Mouse (Mus musculus): ENCODE results near the gene AI661453. TPM values are rescaled to one million over a fixed set of nuclear protein-coding genes. Genes with fewer than 3 reads are reported as not detected.

Gene AI661453
- polyA plus RNA-seq, 1 experiment from 2014 or later = 0.27 TPM

DNA sequence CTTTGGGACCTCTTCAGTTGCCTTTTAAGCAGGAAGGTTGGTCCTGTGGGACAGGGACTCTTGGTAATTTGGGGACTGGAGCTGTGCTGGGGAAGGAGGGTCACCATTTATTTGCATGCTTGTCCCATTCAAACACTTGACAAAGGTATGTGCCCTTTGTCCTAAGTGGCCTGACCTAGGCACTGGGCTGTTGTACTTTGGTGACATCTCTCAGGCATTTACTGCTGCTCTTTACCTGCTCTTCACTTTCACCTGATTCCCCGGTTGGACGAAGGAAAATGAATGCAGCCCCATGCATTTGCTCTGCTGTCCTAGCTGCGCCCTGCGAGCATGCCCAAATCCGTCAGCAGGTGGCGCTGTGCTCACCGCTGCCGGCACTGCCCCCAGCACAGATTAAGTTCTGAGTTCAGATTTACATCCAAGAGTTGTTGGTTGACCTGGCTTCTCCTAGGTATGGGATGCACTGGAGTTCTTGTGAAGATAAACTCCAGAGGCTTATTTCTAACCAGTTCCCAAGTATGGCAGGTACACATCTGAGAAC, 37.1 kb downstream of the AI661453 start:
- Histone ChIP-seq H3K9me3 (ENCODE audit: control insufficient read depth, low read length) (no peaks in the 10 kb centered on the region), H3K27me3 (ENCODE audit: control insufficient read depth, insufficient read depth, low read length) (peaks cover 7% of the 10 kb centered on the region), H3K36me3 (ENCODE audit: control insufficient read depth, insufficient read depth, low read length) (no peaks in the 10 kb centered on the region), H3K4me3 (ENCODE audit: low read depth, low read length) (no peak overlapping the region), H3K9ac (ENCODE audit: low read length) (no peak overlapping the region), H3K4me2 (ENCODE audit: low read depth, low read length, severe bottlenecking) (no peak overlapping the region), H3K4me1 (replicated peaks; ENCODE audit: control insufficient read depth, insufficient read depth, low read length) (no peaks in the 10 kb centered on the region), H3K27ac (ENCODE audit: low read depth, low read length) (no peak overlapping the region)
- 14% methylated on average over 8 of the region's 8 CpGs for WGBS
- ATAC-seq (replicated peaks; ENCODE audit: low FRiP score) (no peak), DNase-seq (ENCODE audit: low spot score) (peak; percentile 71)

DNA sequence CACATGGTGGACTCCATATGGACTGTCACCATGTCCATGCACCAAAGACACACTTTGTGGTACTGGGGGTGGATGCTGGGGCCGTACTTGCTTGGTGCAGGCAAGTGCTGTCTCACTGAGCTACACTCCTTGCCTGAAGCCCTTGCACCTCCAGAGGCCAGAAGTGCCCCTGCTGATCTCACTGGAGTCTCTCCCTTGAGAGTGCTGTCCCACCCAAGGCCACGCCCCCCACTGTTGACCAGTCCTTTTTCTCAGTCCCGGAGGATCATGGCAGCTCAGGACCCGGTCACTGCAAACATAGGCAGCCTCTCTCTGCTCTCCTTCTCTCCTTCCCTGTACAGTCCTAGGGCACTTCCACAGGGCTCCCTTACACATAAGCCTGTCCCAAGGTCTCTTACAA, 37.8 kb downstream of the AI661453 start:
- 86% methylated on average over 4 of the region's 4 CpGs for WGBS
- DNase-seq (ENCODE audit: low spot score) (no peak), ATAC-seq (replicated peaks; ENCODE audit: low FRiP score) (no peak)
- Histone ChIP-seq H3K27ac (ENCODE audit: low read depth, low read length) (no peak overlapping the region), H3K4me2 (ENCODE audit: low read depth, low read length, severe bottlenecking) (no peak overlapping the region), H3K9me3 (ENCODE audit: control insufficient read depth, low read length) (no peaks in the 10 kb centered on the region), H3K4me3 (ENCODE audit: low read depth, low read length) (no peak overlapping the region), H3K36me3 (ENCODE audit: control insufficient read depth, insufficient read depth, low read length) (no peaks in the 10 kb centered on the region), H3K9ac (ENCODE audit: low read length) (no peak overlapping the region), H3K27me3 (ENCODE audit: control insufficient read depth, insufficient read depth, low read length) (no peaks in the 10 kb centered on the region; the same call in none of the 2 replicates), H3K4me1 (replicated peaks; ENCODE audit: control insufficient read depth, insufficient read depth, low read length) (no peaks in the 10 kb centered on the region)

DNA sequence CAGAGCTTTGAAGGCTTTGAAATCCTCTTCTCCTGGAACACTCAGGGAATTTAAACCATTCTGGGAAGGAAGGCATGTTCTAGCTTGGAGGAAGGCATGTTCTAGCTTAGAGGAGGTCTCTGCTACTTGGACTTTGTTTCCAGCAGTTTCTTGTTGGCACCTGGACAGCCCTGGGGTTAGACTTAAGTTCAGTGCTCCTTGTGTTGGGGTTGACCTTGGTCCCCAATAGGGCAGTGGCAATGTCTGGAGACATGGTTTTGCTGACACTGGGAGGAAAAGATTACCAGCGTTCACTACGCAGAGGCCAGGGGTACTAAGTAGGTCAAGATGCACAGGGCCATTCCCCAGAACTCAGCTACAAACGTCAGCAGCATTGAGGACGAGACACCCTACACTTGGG, 38.8 kb downstream of the AI661453 start:
- no peak overlapping the region for H3K4me3 ChIP-seq (ENCODE audit: low read depth, low read length)
- DNase-seq (ENCODE audit: low spot score) (no peak), ATAC-seq (replicated peaks; ENCODE audit: low FRiP score) (no peak)
- no peaks in the 10 kb centered on the region for H3K36me3 ChIP-seq (ENCODE audit: control insufficient read depth, insufficient read depth, low read length)
- no peaks in the 10 kb centered on the region for H3K9me3 ChIP-seq (ENCODE audit: control insufficient read depth, low read length)
- WGBS = 89% methylated on average over 4 of the region's 4 CpGs
- H3K9ac ChIP-seq (ENCODE audit: low read length) = no peak overlapping the region
- no peaks in the 10 kb centered on the region for H3K27me3 ChIP-seq (ENCODE audit: control insufficient read depth, insufficient read depth, low read length)
- H3K4me2 ChIP-seq (ENCODE audit: low read depth, low read length, severe bottlenecking) = no peak overlapping the region
- no peaks in the 10 kb centered on the region for H3K4me1 ChIP-seq (replicated peaks; ENCODE audit: control insufficient read depth, insufficient read depth, low read length)
- no peak overlapping the region for H3K27ac ChIP-seq (ENCODE audit: low read depth, low read length)

DNA sequence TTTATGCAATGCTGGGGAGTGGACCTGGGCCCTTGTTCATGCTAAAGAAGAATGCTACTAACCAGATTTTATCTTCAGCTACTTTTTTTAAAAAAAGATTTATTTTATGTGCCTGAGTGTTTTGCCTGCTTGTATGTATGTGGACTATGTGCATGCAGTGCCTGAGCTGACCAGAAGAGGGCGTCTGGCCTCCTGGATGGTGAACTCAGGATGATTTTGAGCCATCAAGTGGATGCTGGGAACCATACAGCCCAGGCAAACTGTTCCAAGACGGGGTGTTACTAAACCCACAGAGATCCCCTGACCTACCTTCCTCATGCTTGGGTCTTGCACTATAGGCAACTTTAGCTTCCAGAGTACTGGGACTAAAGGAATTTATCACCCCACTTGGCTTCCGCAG, 39.3 kb downstream of the AI661453 start:
- 63% methylated on average over 3 of the region's 3 CpGs for WGBS
- no peak for ATAC-seq (replicated peaks; ENCODE audit: low FRiP score)

DNA sequence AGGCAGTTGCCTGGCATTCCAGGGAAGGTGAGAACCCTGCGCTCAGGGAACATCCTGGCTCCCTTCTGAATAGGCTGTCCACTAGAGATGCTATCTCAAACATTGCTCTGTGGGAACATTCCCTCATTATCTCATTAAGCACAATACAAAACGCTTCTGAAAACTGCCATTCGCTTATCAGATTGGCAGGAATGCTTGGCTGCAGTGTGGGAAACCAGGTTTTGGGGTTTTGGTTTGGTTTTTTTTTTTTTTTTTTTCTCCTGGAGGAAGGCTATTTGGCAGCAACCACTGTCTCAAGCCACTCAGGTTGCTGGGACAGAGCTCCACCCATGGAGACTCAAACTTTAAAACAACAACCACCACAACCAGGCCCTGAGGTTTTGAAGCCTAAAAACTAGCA, 43.5 kb downstream of the AI661453 start:
- Histone ChIP-seq H3K4me3 (ENCODE audit: low read depth, low read length) (no peak overlapping the region), H3K27me3 (ENCODE audit: control insufficient read depth, insufficient read depth, low read length) (no peaks in the 10 kb centered on the region), H3K27ac (ENCODE audit: low read depth, low read length) (no peak overlapping the region), H3K4me1 (replicated peaks; ENCODE audit: control insufficient read depth, insufficient read depth, low read length) (no peaks in the 10 kb centered on the region; the same call in 1 of the 2 replicates), H3K9me3 (ENCODE audit: control insufficient read depth, low read length) (no peaks in the 10 kb centered on the region), H3K9ac (ENCODE audit: low read length) (no peak overlapping the region), H3K4me2 (ENCODE audit: low read depth, low read length, severe bottlenecking) (no peak overlapping the region), H3K36me3 (ENCODE audit: control insufficient read depth, insufficient read depth, low read length) (no peaks in the 10 kb centered on the region)
- ATAC-seq (replicated peaks; ENCODE audit: low FRiP score) (no peak), DNase-seq (ENCODE audit: low spot score) (no peak)
- 69% methylated on average over 3 of the region's 3 CpGs for WGBS

More for the DNA sequence above, 39.3 kb downstream of the AI661453 start:
- no peaks in the 10 kb centered on the region for H3K36me3 ChIP-seq (ENCODE audit: control insufficient read depth, insufficient read depth, low read length)
- H3K9me3 ChIP-seq (ENCODE audit: control insufficient read depth, low read length) = no peaks in the 10 kb centered on the region
- H3K9ac ChIP-seq (ENCODE audit: low read length) = no peak overlapping the region
- DNase-seq (ENCODE audit: low spot score) = no peak
- H3K4me1 ChIP-seq (replicated peaks; ENCODE audit: control insufficient read depth, insufficient read depth, low read length) = no peaks in the 10 kb centered on the region
- H3K27ac ChIP-seq (ENCODE audit: low read depth, low read length) = no peak overlapping the region
- H3K27me3 ChIP-seq (ENCODE audit: control insufficient read depth, insufficient read depth, low read length) = no peaks in the 10 kb centered on the region
- no peak overlapping the region for H3K4me3 ChIP-seq (ENCODE audit: low read depth, low read length)
- no peak overlapping the region for H3K4me2 ChIP-seq (ENCODE audit: low read depth, low read length, severe bottlenecking)

DNA sequence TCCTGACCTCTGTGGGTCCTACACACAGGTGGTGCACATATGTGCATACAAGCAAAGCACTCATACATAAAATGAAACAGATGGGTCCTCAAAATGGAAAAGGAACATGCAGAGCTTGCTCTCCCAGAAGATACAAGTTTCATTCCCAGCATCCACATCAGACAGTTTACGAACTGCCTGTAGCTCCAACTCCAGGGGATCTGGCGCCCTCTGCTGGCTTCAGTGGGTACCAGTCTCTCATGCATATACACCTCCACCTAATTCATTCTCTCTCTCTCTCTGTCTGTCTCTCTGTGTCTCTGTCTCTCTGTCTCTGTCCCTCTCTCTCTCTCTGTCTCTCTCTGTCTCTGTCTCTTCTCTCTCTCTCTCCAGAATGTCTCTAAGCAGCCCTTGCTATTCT, 46.0 kb downstream of the AI661453 start:
- Histone ChIP-seq H3K27me3 (ENCODE audit: control insufficient read depth, insufficient read depth, low read length) (no peaks in the 10 kb centered on the region), H3K36me3 (ENCODE audit: control insufficient read depth, insufficient read depth, low read length) (no peaks in the 10 kb centered on the region), H3K9me3 (ENCODE audit: control insufficient read depth, low read length) (no peaks in the 10 kb centered on the region), H3K4me3 (ENCODE audit: low read depth, low read length) (no peak overlapping the region), H3K9ac (ENCODE audit: low read length) (no peak overlapping the region), H3K27ac (ENCODE audit: low read depth, low read length) (no peak overlapping the region), H3K4me2 (ENCODE audit: low read depth, low read length, severe bottlenecking) (no peak overlapping the region), H3K4me1 (replicated peaks; ENCODE audit: control insufficient read depth, insufficient read depth, low read length) (peaks cover 3% of the 10 kb centered on the region; the same call in 1 of the 2 replicates)
- ATAC-seq (replicated peaks; ENCODE audit: low FRiP score) (no peak), DNase-seq (ENCODE audit: low spot score) (peak; percentile 84)
- 38% methylated on average over 2 of the region's 2 CpGs for WGBS

DNA sequence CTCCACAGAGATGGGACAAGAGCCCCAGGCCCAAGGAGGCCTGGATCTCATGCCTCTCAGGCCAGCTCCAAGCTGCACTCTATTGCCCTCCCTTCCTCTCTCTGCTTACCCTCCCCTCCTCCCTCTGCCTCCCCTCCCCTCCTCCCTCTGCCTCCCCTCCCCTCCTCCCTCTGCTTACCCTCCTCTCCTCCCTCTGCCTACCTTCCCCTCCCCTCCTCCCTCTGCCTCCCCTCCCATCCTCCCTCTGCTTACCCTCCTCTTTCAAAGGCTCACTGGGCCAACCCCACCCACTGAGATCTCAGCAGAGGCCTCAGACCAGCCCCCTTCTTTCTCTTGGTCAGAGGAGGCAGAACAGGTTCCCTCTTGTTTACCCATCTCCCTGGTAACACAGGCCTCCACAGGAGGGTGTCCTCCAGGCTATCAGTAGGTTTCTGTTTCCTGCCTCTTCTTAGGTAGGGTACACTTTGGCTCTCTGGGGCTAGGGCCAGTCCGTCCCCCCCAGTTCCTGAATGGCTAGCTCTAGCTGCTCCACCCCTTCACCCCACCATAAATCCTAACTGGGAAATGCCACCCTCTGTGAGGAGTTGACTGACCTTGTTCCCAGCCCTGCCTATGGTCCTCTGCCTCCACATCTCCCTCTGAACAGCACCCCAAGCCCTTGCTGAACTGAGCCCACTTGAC, 48.0 kb downstream of the AI661453 start:
- Histone ChIP-seq H3K9me3 (ENCODE audit: control insufficient read depth, low read length) (no peaks in the 10 kb centered on the region), H3K27ac (ENCODE audit: low read depth, low read length) (no peak overlapping the region), H3K4me1 (replicated peaks; ENCODE audit: control insufficient read depth, insufficient read depth, low read length) (peaks cover 3% of the 10 kb centered on the region; the same call in 1 of the 2 replicates), H3K9ac (ENCODE audit: low read length) (no peak overlapping the region), H3K4me3 (ENCODE audit: low read depth, low read length) (no peak overlapping the region), H3K36me3 (ENCODE audit: control insufficient read depth, insufficient read depth, low read length) (no peaks in the 10 kb centered on the region), H3K4me2 (ENCODE audit: low read depth, low read length, severe bottlenecking) (no peak overlapping the region), H3K27me3 (ENCODE audit: control insufficient read depth, insufficient read depth, low read length) (no peaks in the 10 kb centered on the region)
- DNase-seq (ENCODE audit: low spot score) (peak; percentile 57), ATAC-seq (replicated peaks; ENCODE audit: low FRiP score) (peak; percentile 15; the same call in 1 of the 2 replicates)
- WGBS = 0% methylated on average over 1 of the region's 1 CpGs

DNA sequence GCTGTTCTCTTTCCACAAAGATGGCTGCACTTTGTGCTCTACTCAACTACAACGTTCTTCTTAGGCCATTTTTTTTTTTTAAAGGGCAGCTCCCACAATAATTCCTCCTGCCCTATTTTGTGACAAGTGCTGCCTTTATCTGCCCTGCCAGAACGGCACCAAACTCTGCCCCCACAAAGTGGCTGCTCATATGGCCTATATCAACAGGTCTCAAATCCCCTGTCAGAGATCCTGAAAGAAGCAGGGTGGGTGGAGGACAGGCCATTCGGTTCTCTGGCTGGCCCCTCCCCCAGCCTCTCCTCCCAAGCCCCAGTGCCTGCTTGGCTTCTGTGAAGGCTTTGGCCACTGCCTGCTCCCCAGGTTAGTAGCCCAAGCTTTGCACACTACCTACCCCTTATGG, 48.6 kb downstream of the AI661453 start:
- H3K36me3 ChIP-seq (ENCODE audit: control insufficient read depth, insufficient read depth, low read length) = no peaks in the 10 kb centered on the region; the same call in 1 of the 2 replicates
- H3K9ac ChIP-seq (ENCODE audit: low read length) = no peak overlapping the region
- no peak overlapping the region for H3K27ac ChIP-seq (ENCODE audit: low read depth, low read length)
- H3K27me3 ChIP-seq (ENCODE audit: control insufficient read depth, insufficient read depth, low read length) = no peaks in the 10 kb centered on the region
- no peak overlapping the region for H3K4me3 ChIP-seq (ENCODE audit: low read depth, low read length)
- DNase-seq (ENCODE audit: low spot score) (peak; percentile 50), ATAC-seq (replicated peaks; ENCODE audit: low FRiP score) (no peak)
- WGBS = 11% methylated on average over 3 of the region's 3 CpGs
- no peak overlapping the region for H3K4me2 ChIP-seq (ENCODE audit: low read depth, low read length, severe bottlenecking)
- no peaks in the 10 kb centered on the region for H3K9me3 ChIP-seq (ENCODE audit: control insufficient read depth, low read length)
- H3K4me1 ChIP-seq (replicated peaks; ENCODE audit: control insufficient read depth, insufficient read depth, low read length) = peaks cover 3% of the 10 kb centered on the region; the same call in 1 of the 2 replicates

DNA sequence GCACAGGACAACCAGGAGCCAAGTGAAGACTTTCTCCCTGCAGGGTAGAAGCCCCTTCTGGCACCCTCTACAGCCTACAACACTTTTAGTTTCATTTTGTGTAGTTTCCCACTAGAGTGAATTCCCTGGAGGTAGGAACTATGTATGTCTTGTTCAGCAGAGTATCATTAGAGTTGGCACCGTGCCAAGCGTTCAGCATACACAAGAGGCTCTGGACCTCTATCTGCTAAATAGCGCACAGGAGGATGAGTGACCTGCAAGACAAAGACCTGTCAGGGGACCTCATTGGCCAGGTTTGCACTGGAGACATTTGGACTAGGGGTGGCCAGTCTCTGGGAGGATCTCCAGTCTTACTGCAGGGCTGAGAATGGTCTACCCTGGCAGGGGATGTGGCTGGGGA, 49.4 kb downstream of the AI661453 start:
- no peaks in the 10 kb centered on the region for H3K9me3 ChIP-seq (ENCODE audit: control insufficient read depth, low read length)
- 90% methylated on average over 3 of the region's 3 CpGs for WGBS
- ATAC-seq (replicated peaks; ENCODE audit: low FRiP score) = no peak
- peaks cover 3% of the 10 kb centered on the region; the same call in 1 of the 2 replicates for H3K4me1 ChIP-seq (replicated peaks; ENCODE audit: control insufficient read depth, insufficient read depth, low read length)
- H3K4me3 ChIP-seq (ENCODE audit: low read depth, low read length) = no peak overlapping the region
- no peak overlapping the region for H3K9ac ChIP-seq (ENCODE audit: low read length)
- no peaks in the 10 kb centered on the region for H3K27me3 ChIP-seq (ENCODE audit: control insufficient read depth, insufficient read depth, low read length)
- no peak overlapping the region for H3K27ac ChIP-seq (ENCODE audit: low read depth, low read length)
- no peak overlapping the region for H3K4me2 ChIP-seq (ENCODE audit: low read depth, low read length, severe bottlenecking)
- DNase-seq (ENCODE audit: low spot score) = peak; percentile 49
- H3K36me3 ChIP-seq (ENCODE audit: control insufficient read depth, insufficient read depth, low read length) = no peaks in the 10 kb centered on the region; the same call in 1 of the 2 replicates

Data from forebrain, embryonic 11.5 days (tissue).